Mouse (Mus musculus): ENCODE results near the gene Pmpca.

- no peak for TF ChIP-seq CTCF (IDR thresholded peaks at IDR 0.05; ENCODE audit: control insufficient read depth, insufficient read depth, insufficient replicate concordance, low read depth, low read length)
- no peak for TF ChIP-seq POLR2A (IDR thresholded peaks at IDR 0.05; ENCODE audit: control insufficient read depth, low read depth, low read length)
These were observed 47.6 kb upstream of the Pmpca start for GRCm38 (mm10) chr2:26341510-26341981.
